Mouse (Mus musculus) cerebellum, adult 8-10 months (tissue): ENCODE data around the gene Golga2.
"Not testable (repeated sequence)": the region's sequence is repeated elsewhere in the genome, so short reads cannot be mapped to it uniquely, and the experiment has no call there.

Experiments used
- DNase-seq: peaks from one replicate; pipeline ENCODE4 v3.0.0; 2022

Gene Golga2

GRCm38 (mm10) chr2:32289578-32289977 is 2.4 kb downstream of the Golga2 start:
- no peak for DNase-seq

- DNase-seq, result no peak
Observed at GRCm38 (mm10) chr2:32294348-32294747, 7.2 kb downstream of the Golga2 start.

- no peak for DNase-seq
Observed at GRCm38 (mm10) chr2:32295285-32295684, 8.1 kb downstream of the Golga2 start.

- DNase-seq, result not testable (repeated sequence)
Observed at GRCm38 (mm10) chr2:32295842-32296241, 8.7 kb downstream of the Golga2 start.

GRCm38 (mm10) chr2:32299469-32299868 is 12.3 kb downstream of the Golga2 start:
- no peak for DNase-seq

- DNase-seq, result no peak
Observed at GRCm38 (mm10) chr2:32302952-32303351, 15.8 kb downstream of the Golga2 start.

- DNase-seq, result peak; percentile 81
Observed at GRCm38 (mm10) chr2:32304145-32304832, 17.1 kb downstream of the Golga2 start.

- DNase-seq, result no peak
Observed at GRCm38 (mm10) chr2:32305668-32306067, 18.5 kb downstream of the Golga2 start.

- DNase-seq, result peak; percentile 34
Observed at GRCm38 (mm10) chr2:32306176-32306575, 19.0 kb downstream of the Golga2 start.

- DNase-seq, result no peak
Observed at GRCm38 (mm10) chr2:32307247-32307798, 20.1 kb downstream of the Golga2 start.

- peak; percentile 82 for DNase-seq
Observed at GRCm38 (mm10) chr2:32307941-32308760, 21.0 kb downstream of the Golga2 start.

GRCm38 (mm10) chr2:32308870-32309568 is 21.8 kb downstream of the Golga2 start:
- DNase-seq, result peak; percentile 51

GRCm38 (mm10) chr2:32310096-32310845 is 23.1 kb downstream of the Golga2 start:
- DNase-seq, result peak; percentile 30

- peak; percentile 33 for DNase-seq
Observed at GRCm38 (mm10) chr2:32311443-32312317, 24.5 kb downstream of the Golga2 start.

GRCm38 (mm10) chr2:32312318-32312964 is 25.3 kb downstream of the Golga2 start:
- DNase-seq, result peak; percentile 42

- no peak for DNase-seq
Observed at GRCm38 (mm10) chr2:32314831-32315230, 27.6 kb downstream of the Golga2 start.

- no peak for DNase-seq
Observed at GRCm38 (mm10) chr2:32315751-32316150, 28.6 kb downstream of the Golga2 start.

- DNase-seq, result no peak
Observed at GRCm38 (mm10) chr2:32316887-32317656, 29.9 kb downstream of the Golga2 start.

GRCm38 (mm10) chr2:32317791-32318417 is 30.7 kb downstream of the Golga2 start:
- no peak for DNase-seq
